Mouse (Mus musculus) heart, embryonic 16.5 days (tissue): ENCODE results near the gene Tnk1. TPM values are rescaled to one million over a fixed set of nuclear protein-coding genes. Genes with fewer than 3 reads are reported as not detected.

Experiments used
- ATAC-seq: fragments of 200-750 bp; cut with Nextera tagmentation; replicated peaks from 2 replicates; pipeline ENCODE4 v1.8.0; 2017; ENCODE audit warnings: moderate number of reproducible peaks; ENCODE audit not compliant: insufficient read depth, low FRiP score; ENCODE audit errors: extremely low read depth
- H3K27ac ChIP-seq: fragments of 300-500 bp; sonication (generic); 2 replicates; pipeline ENCODE4 v1.5.1; 2014; ENCODE audit warnings: mild to moderate bottlenecking, low read length, control low read depth, moderate library complexity
- H3K27me3 ChIP-seq: fragments of 300-500 bp; sonication (generic); 2 replicates; pipeline ENCODE4 v1.6.1; 2014; ENCODE audit warnings: low read length, mixed read lengths; ENCODE audit not compliant: control insufficient read depth, insufficient read depth
- H3K36me3 ChIP-seq: fragments of 300-500 bp; sonication (generic); 2 replicates; pipeline ENCODE4 v1.6.1; 2014; ENCODE audit not compliant: control insufficient read depth, insufficient read depth
- H3K4me1 ChIP-seq: fragments of 300-500 bp; sonication (generic); 2 replicates; pipeline ENCODE4 v1.6.1; 2014; ENCODE audit warnings: low read length, mixed read lengths; ENCODE audit not compliant: control insufficient read depth, insufficient read depth
- H3K4me2 ChIP-seq: fragments of 300-500 bp; sonication (generic); 2 replicates; pipeline ENCODE4 v1.6.1; 2014; ENCODE audit warnings: low read depth, mild to moderate bottlenecking, control low read depth, low read length
- H3K4me3 ChIP-seq: fragments of 300-500 bp; sonication (generic); 2 replicates; pipeline ENCODE4 v1.5.1; 2014; ENCODE audit warnings: mild to moderate bottlenecking, control low read depth, low read length
- H3K9ac ChIP-seq: fragments of 300-500 bp; sonication (generic); 2 replicates; pipeline ENCODE4 v1.6.1; 2014; ENCODE audit warnings: low read length, control low read depth
- H3K9me3 ChIP-seq: fragments of 300-500 bp; sonication (generic); replicated peaks from 2 replicates; pipeline ENCODE4 v1.6.1; 2016; ENCODE audit warnings: low read length; ENCODE audit not compliant: control insufficient read depth
- WGBS: fragments of 180-500 bp; shearing (Covaris S2); extraction: QIAGEN DNeasy Blood & Tissue Kit; methylation state at CpG from one replicate; pipeline ENCODE4 v1.1.7; 2014; 5-methylcytosine and 5-hydroxymethylcytosine counted together
- polyA plus RNA-seq: library from polyadenylated mRNA; unstranded; fragments of >200 nt; fragmentation: Nextera tagmentation; extraction: Ambion mirVana; gene quantifications from 2 replicates; pipeline ENCODE4 v1.2.1, GENCODE M21; 2015

The Tnk1 gene
- polyA plus RNA-seq, 1 experiment from 2014 or later = 0.26 TPM

- Histone ChIP-seq H3K27ac (no peak overlapping the region), H3K9me3 (0 out of 2 replicates have a peak, but pooled peaks cover 3% of the 10 kb centered on the region), H3K4me3 (no peak overlapping the region), H3K4me1 (no peaks in the 10 kb centered on the region), H3K27me3 (no peaks in the 10 kb centered on the region), H3K4me2 (no peak overlapping the region), H3K36me3 (no peaks in the 10 kb centered on the region), H3K9ac (no peak overlapping the region)
- 83% methylated on average over 8 of the region's 8 CpGs for WGBS
- ATAC-seq = no peak
Measured at GRCm38 (mm10) chr11:69818871-69819270, 39.7 kb downstream of the Tnk1 start.

GRCm38 (mm10) chr11:69818365-69818764, 40.2 kb downstream of the Tnk1 start, which contains the start of gene Spem2:
TSS of gene Spem2 (minus strand) at chr11:69818465.
- Histone ChIP-seq H3K9me3 (0 out of 2 replicates have a peak, but pooled peaks cover 3% of the 10 kb centered on the region), H3K27ac (no peak within 1 kb of the TSS), H3K4me3 (no peak within 1 kb of the TSS), H3K4me1 (no peaks in the 10 kb centered on the region), H3K36me3 (no peaks in the 10 kb centered on the region), H3K27me3 (no peaks in the 10 kb centered on the region), H3K9ac (no peak within 1 kb of the TSS), H3K4me2 (no peak within 1 kb of the TSS)
- no peak for ATAC-seq
- WGBS = 69% methylated on average over 2 of the region's 2 CpGs

DNA sequence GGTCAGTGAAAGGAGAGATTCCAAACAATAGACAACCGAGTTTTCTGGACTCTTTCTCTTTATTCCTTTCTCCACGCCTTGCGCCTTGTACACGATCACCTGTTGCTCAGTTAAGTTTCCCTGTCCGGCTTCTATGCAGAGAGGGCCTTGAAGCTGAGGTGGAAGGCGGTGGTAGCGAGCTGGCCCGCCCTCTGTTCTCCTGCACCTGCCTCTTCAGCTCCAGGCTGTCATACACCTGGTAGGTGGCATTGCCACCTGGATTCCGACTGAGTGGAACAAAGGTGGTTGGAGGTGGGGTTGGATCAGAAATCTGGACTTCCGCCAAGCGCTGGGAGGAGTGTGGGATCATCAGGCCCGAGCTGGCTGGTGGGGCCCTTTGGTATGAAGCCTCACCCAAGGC, 42.0 kb downstream of the Tnk1 start:
- Histone ChIP-seq H3K27ac (no peak overlapping the region), H3K9ac (no peak overlapping the region), H3K4me3 (no peak overlapping the region), H3K27me3 (no peaks in the 10 kb centered on the region), H3K4me1 (no peaks in the 10 kb centered on the region), H3K4me2 (no peak overlapping the region), H3K9me3 (0 out of 2 replicates have a peak, but pooled peaks cover 3% of the 10 kb centered on the region), H3K36me3 (no peaks in the 10 kb centered on the region)
- WGBS = 85% methylated on average over 12 of the region's 12 CpGs
- no peak for ATAC-seq

DNA sequence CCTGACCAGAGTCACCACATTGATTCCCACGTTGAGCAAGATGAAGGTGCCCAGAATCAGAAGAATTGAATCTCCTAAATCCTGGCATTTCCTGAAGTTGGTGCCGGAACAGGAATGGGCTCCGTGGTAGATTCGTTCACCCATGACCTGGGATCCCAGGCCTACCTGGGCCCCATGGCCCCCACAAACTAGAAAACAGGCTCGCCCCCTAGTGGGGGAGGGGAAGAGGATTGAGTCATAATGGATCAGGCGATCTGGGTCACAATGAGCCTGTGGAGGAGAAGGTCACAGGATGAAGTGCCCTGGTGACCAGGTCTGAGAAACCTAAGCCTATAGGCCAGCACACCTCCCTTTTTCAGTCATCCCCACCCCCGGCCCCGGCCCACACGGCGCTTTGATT, 43.4 kb downstream of the Tnk1 start, which contains the start of gene Gm39566:
Gene Gm39566, minus strand, starts transcription at position 144 of the 400 bp plus-strand sequence.
- Histone ChIP-seq H3K4me2 (no peak within 1 kb of the TSS), H3K9me3 (0 out of 2 replicates have a peak, but pooled peaks cover 3% of the 10 kb centered on the region), H3K36me3 (no peaks in the 10 kb centered on the region), H3K4me3 (no peak within 1 kb of the TSS), H3K27me3 (no peaks in the 10 kb centered on the region; the same call in 1 of the 2 replicates), H3K27ac (no peak within 1 kb of the TSS), H3K4me1 (no peaks in the 10 kb centered on the region), H3K9ac (no peak within 1 kb of the TSS)
- WGBS = 51% methylated on average over 10 of the region's 10 CpGs
- no peak for ATAC-seq

- no peak overlapping the region for H3K4me2 ChIP-seq
- no peaks in the 10 kb centered on the region for H3K36me3 ChIP-seq
- no peak overlapping the region for H3K27ac ChIP-seq
- peaks cover 5% of the 10 kb centered on the region; the same call in 1 of the 2 replicates for H3K9me3 ChIP-seq
- no peaks in the 10 kb centered on the region for H3K4me1 ChIP-seq
- ATAC-seq = no peak
- no peak overlapping the region for H3K9ac ChIP-seq
- peaks cover 7% of the 10 kb centered on the region for H3K27me3 ChIP-seq
- H3K4me3 ChIP-seq = no peak overlapping the region
Measured at GRCm38 (mm10) chr11:69810280-69810679, 48.2 kb downstream of the Tnk1 start.

GRCm38 (mm10) chr11:69807641-69808040, 50.9 kb downstream of the Tnk1 start:
- no peak overlapping the region for H3K27ac ChIP-seq

GRCm38 (mm10) chr11:69806378-69806777, 52.2 kb downstream of the Tnk1 start:
- Histone ChIP-seq H3K36me3 (no peaks in the 10 kb centered on the region), H3K27me3 (peaks cover 12% of the 10 kb centered on the region), H3K4me2 (no peak overlapping the region), H3K4me3 (no peak overlapping the region), H3K4me1 (peaks cover 30% of the 10 kb centered on the region), H3K9ac (no peak overlapping the region), H3K9me3 (peaks cover 5% of the 10 kb centered on the region; the same call in 1 of the 2 replicates), H3K27ac (no peak overlapping the region)
- WGBS = 86% methylated on average over 4 of the region's 4 CpGs
- no peak for ATAC-seq

More at GRCm38 (mm10) chr11:69807641-69808040, 50.9 kb downstream of the Tnk1 start:
- Histone ChIP-seq H3K9me3 (peaks cover 5% of the 10 kb centered on the region; the same call in 1 of the 2 replicates), H3K4me1 (peaks cover 17% of the 10 kb centered on the region), H3K9ac (no peak overlapping the region), H3K36me3 (no peaks in the 10 kb centered on the region), H3K4me3 (no peak overlapping the region), H3K27me3 (peaks cover 12% of the 10 kb centered on the region), H3K4me2 (no peak overlapping the region)
- 76% methylated on average over 2 of the region's 2 CpGs for WGBS
- ATAC-seq = no peak

GRCm38 (mm10) chr11:69804972-69805909, 53.3 kb downstream of the Tnk1 start, which contains the start of gene Tmem102:
TSS of gene Tmem102 (minus strand) at chr11:69805624.
- Histone ChIP-seq H3K9me3 (peaks cover 5% of the 10 kb centered on the region; the same call in 1 of the 2 replicates), H3K4me3 (peak within 1 kb of the TSS; percentile 74), H3K4me2 (peak within 1 kb of the TSS; percentile 99), H3K27me3 (peaks cover 13% of the 10 kb centered on the region), H3K4me1 (peaks cover 38% of the 10 kb centered on the region), H3K27ac (no peak within 1 kb of the TSS), H3K36me3 (no peaks in the 10 kb centered on the region), H3K9ac (peak within 1 kb of the TSS; percentile 18; the same call in 1 of the 2 replicates)
- WGBS = 14% methylated on average over 29 of the region's 29 CpGs
- ATAC-seq = no peak

- Histone ChIP-seq H3K27ac (no peak overlapping the region), H3K4me1 (peaks cover 44% of the 10 kb centered on the region), H3K4me3 (peak overlapping the region; percentile 74), H3K36me3 (no peaks in the 10 kb centered on the region), H3K4me2 (peak overlapping the region; percentile 99), H3K9me3 (peaks cover 5% of the 10 kb centered on the region; the same call in 1 of the 2 replicates), H3K27me3 (peaks cover 14% of the 10 kb centered on the region), H3K9ac (no peak overlapping the region; the same call in 1 of the 2 replicates)
- no peak for ATAC-seq
- 12% methylated on average over 12 of the region's 12 CpGs for whole genome bisulfite sequencing
Measured at GRCm38 (mm10) chr11:69804652-69804940, 53.9 kb downstream of the Tnk1 start.
